ENCODE assay signal across 14 mouse cellular contexts in the genomic region with DNA sequence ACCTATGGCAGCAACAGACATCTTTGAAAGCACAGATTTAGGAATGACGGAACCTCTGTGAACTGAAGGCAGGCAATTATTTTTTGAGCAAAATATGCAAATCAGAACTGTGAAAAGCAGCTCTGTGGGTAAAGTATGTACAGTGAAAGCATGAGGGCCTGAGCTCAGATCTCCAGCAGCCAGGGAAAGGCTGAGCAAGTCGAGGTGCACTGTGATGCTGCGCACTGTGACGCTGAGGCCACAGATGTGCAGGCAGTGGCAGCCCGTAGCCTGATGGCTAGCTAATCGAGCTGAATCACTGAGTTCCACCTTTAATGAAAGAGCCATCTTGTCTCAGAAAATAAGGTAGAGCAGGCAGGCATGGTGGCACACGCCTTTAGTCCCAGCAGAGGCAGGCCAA.
"Had no signal": no experiment of that assay in that cellular context is flagged by ENCODE, and none has a peak within 500 bp of the region (broad histone marks: within the 10 kb centered on the region; RNA-seq: fewer than 3 reads in every experiment).

No protein-coding gene starts in this region.

- H3K4me3 ChIP-seq: limb, embryonic 10.5 days; liver, embryonic 15.5 days; neural tube, embryonic 12.5 days; stomach, embryonic 15.5 days had no signal

- H3K9ac ChIP-seq: liver, embryonic 15.5 days; neural tube, embryonic 12.5 days; stomach, embryonic 15.5 days had no signal

- H3K36me3 ChIP-seq: liver, embryonic 15.5 days had no signal

- H3K4me1 ChIP-seq: limb, embryonic 10.5 days; liver, embryonic 15.5 days; neural tube, embryonic 12.5 days; stomach, embryonic 15.5 days had no signal

- H3K27me3 ChIP-seq: liver, embryonic 15.5 days; neural tube, embryonic 12.5 days; stomach, embryonic 15.5 days had no signal

- H3K27ac ChIP-seq: limb, embryonic 10.5 days; liver, embryonic 15.5 days; neural tube, embryonic 12.5 days; stomach, embryonic 15.5 days had no signal

- ATAC-seq: lung, postnatal 0 days had no signal

- DNase-seq: kidney, adult 8-10 months; kidney, postnatal 25 days; lung, adult 2 months; lung, postnatal 36 days; retina, postnatal 1 day; right cerebral cortex, postnatal 4 days; spleen, adult 18-20 months; thymus, postnatal 36 days had no signal

- H3K4me2 ChIP-seq: liver, embryonic 11.5 days; liver, embryonic 15.5 days; neural tube, embryonic 12.5 days; stomach, embryonic 15.5 days had no signal

- H3K9me3 ChIP-seq: limb, embryonic 10.5 days; liver, embryonic 15.5 days; neural tube, embryonic 12.5 days; stomach, embryonic 15.5 days had no signal
